Mouse (Mus musculus): ENCODE results near the gene Gimap8. TPM values are rescaled to one million over a fixed set of nuclear protein-coding genes. Genes with fewer than 3 reads are reported as not detected.

Gimap8 gene
- polyA plus RNA-seq, 1 experiment from 2014 or later = 0.20 TPM

DNA sequence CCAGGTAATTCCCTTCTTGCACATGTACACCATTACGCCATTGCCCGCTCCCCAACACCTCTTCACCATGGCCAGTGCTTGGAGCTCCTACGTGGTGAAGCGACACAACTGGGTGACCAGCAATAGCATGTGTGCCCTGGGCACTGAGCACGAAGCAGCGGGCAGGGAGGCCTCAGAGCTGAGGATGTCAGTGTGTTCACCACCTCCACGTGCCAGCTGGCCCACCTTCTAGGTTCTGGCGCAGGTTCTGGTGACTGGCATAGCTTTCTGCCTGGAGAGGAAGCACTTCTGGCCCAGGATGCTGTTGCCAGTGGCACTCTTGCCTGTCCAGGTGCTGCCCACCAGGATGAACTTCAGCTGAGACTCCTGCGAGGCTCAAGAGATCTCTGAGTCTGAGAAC lies 18.4 kb downstream of the Gimap8 start:
- H3K9me3 ChIP-seq (replicated peaks; ENCODE audit: control insufficient read depth, low read length) = no peaks in the 10 kb centered on the region
- no peak overlapping the region for H3K27ac ChIP-seq (replicated peaks; ENCODE audit: low read depth, low read length)
- no peaks in the 10 kb centered on the region for H3K36me3 ChIP-seq (replicated peaks; ENCODE audit: control insufficient read depth, insufficient read depth, low read depth, low read length)
- no peak overlapping the region for H3K9ac ChIP-seq (replicated peaks; ENCODE audit: low read length)
- no peak overlapping the region for H3K4me3 ChIP-seq (ENCODE audit: low read depth, low read length)
- no peak for ATAC-seq (replicated peaks; ENCODE audit: insufficient number of reproducible peaks, low FRiP score, low TSS enrichment, low read depth)
- 92% methylated on average over 9 of the region's 9 CpGs for WGBS
- DNase-seq (ENCODE audit: low spot score) = no peak
- no peak overlapping the region for H3K4me2 ChIP-seq (ENCODE audit: low read depth, low read length)
- H3K27me3 ChIP-seq (ENCODE audit: control insufficient read depth, insufficient read depth, low read length) = no peaks in the 10 kb centered on the region
- no peaks in the 10 kb centered on the region for H3K4me1 ChIP-seq (ENCODE audit: control insufficient read depth, insufficient read depth, low read length)

DNA sequence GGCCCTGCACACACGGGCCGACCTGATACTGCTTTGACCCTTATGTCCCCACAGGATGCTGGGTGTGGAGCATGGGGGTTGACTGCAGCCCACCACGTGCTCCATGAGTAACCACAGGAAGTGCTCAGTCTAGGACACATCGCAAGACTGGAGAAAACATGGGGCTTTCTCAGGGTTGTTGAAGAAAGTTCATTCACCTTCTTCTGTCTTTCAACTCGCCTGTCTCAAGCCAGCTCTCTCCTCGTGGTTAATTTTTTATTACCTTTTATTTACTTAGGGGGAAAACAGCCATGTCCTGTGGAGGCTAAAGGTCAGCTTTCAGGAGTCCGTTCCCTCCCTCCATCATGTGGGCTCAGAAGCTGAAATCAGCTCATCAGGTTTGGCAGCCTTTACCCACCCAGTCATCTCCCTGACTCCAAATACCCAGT lies 19.1 kb downstream of the Gimap8 start:
- Histone ChIP-seq H3K9ac (replicated peaks; ENCODE audit: low read length) (no peak overlapping the region), H3K9me3 (replicated peaks; ENCODE audit: control insufficient read depth, low read length) (no peaks in the 10 kb centered on the region), H3K4me1 (ENCODE audit: control insufficient read depth, insufficient read depth, low read length) (no peaks in the 10 kb centered on the region), H3K4me3 (ENCODE audit: low read depth, low read length) (no peak overlapping the region), H3K36me3 (replicated peaks; ENCODE audit: control insufficient read depth, insufficient read depth, low read depth, low read length) (no peaks in the 10 kb centered on the region), H3K27me3 (ENCODE audit: control insufficient read depth, insufficient read depth, low read length) (no peaks in the 10 kb centered on the region), H3K4me2 (ENCODE audit: low read depth, low read length) (no peak overlapping the region), H3K27ac (replicated peaks; ENCODE audit: low read depth, low read length) (no peak overlapping the region)
- 52% methylated on average over 7 of the region's 7 CpGs for WGBS
- DNase-seq (ENCODE audit: low spot score) = no peak
- no peak for ATAC-seq (replicated peaks; ENCODE audit: insufficient number of reproducible peaks, low FRiP score, low TSS enrichment, low read depth)

- Histone ChIP-seq H3K9ac (replicated peaks; ENCODE audit: low read length) (no peak overlapping the region), H3K27me3 (ENCODE audit: control insufficient read depth, insufficient read depth, low read length) (no peaks in the 10 kb centered on the region), H3K9me3 (replicated peaks; ENCODE audit: control insufficient read depth, low read length) (no peaks in the 10 kb centered on the region), H3K4me3 (ENCODE audit: low read depth, low read length) (no peak overlapping the region), H3K27ac (replicated peaks; ENCODE audit: low read depth, low read length) (no peak overlapping the region), H3K4me2 (ENCODE audit: low read depth, low read length) (no peak overlapping the region), H3K36me3 (replicated peaks; ENCODE audit: control insufficient read depth, insufficient read depth, low read depth, low read length) (no peaks in the 10 kb centered on the region), H3K4me1 (ENCODE audit: control insufficient read depth, insufficient read depth, low read length) (no peaks in the 10 kb centered on the region)
- no peak for DNase-seq (ENCODE audit: low spot score)
- ATAC-seq (replicated peaks; ENCODE audit: insufficient number of reproducible peaks, low FRiP score, low TSS enrichment, low read depth) = no peak
Observed at GRCm38 (mm10) chr6:48668022-48668421, 21.0 kb downstream of the Gimap8 start.

- Histone ChIP-seq H3K36me3 (replicated peaks; ENCODE audit: control insufficient read depth, insufficient read depth, low read depth, low read length) (no peaks in the 10 kb centered on the region), H3K4me3 (ENCODE audit: low read depth, low read length) (no peak overlapping the region), H3K4me1 (ENCODE audit: control insufficient read depth, insufficient read depth, low read length) (no peaks in the 10 kb centered on the region), H3K27ac (replicated peaks; ENCODE audit: low read depth, low read length) (no peak overlapping the region), H3K9ac (replicated peaks; ENCODE audit: low read length) (no peak overlapping the region), H3K27me3 (ENCODE audit: control insufficient read depth, insufficient read depth, low read length) (no peaks in the 10 kb centered on the region), H3K4me2 (ENCODE audit: low read depth, low read length) (no peak overlapping the region), H3K9me3 (replicated peaks; ENCODE audit: control insufficient read depth, low read length) (no peaks in the 10 kb centered on the region)
- ATAC-seq (replicated peaks; ENCODE audit: insufficient number of reproducible peaks, low FRiP score, low TSS enrichment, low read depth) = no peak
- 73% methylated on average over 2 of the region's 2 CpGs for WGBS
- DNase-seq (ENCODE audit: low spot score) = no peak
Observed at GRCm38 (mm10) chr6:48669446-48669969, 22.5 kb downstream of the Gimap8 start.

DNA sequence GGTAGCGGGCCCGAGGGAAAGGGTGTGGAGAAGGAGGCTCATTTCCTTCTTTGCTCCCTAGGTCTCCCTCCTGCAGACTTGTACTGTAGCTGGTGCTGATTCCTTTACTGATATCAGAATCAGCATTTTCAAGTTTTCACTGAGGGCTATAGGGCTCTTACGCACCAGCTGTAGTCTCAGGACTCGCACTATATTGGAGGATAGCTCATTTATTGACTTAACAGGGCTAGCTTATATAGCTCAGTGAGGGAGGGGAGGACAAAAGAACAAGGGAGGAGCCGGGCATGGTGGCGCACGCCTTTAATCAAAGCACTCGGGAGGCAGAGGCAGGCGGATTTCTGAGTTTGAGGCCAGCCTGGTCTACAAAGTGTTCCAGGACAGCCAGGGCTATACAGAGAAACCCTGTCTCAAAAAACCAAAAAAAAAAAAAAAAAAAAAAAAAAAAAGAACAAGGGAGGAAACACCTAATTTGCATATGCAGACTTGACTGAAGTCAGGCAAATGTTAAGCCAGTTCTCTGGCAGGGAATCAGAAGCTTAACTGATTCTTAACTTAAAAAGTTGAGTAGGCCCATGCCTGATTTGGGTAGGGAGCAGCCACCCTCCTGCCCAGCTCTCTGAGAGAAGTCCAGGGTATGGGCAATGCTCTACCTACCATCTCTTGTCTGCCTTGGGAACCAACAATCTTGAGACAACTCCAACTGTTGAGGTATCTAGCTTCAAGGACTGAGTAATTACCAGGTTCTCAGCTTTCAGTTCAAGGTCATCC lies 27.4 kb downstream of the Gimap8 start:
- WGBS = 94% methylated on average over 9 of the region's 9 CpGs
- Histone ChIP-seq H3K27me3 (ENCODE audit: control insufficient read depth, insufficient read depth, low read length) (no peaks in the 10 kb centered on the region), H3K4me3 (ENCODE audit: low read depth, low read length) (no peak overlapping the region), H3K4me1 (ENCODE audit: control insufficient read depth, insufficient read depth, low read length) (no peaks in the 10 kb centered on the region), H3K27ac (replicated peaks; ENCODE audit: low read depth, low read length) (no peak overlapping the region), H3K9ac (replicated peaks; ENCODE audit: low read length) (no peak overlapping the region), H3K4me2 (ENCODE audit: low read depth, low read length) (no peak overlapping the region), H3K9me3 (replicated peaks; ENCODE audit: control insufficient read depth, low read length) (no peaks in the 10 kb centered on the region), H3K36me3 (replicated peaks; ENCODE audit: control insufficient read depth, insufficient read depth, low read depth, low read length) (no peaks in the 10 kb centered on the region)
- no peak for ATAC-seq (replicated peaks; ENCODE audit: insufficient number of reproducible peaks, low FRiP score, low TSS enrichment, low read depth)
- DNase-seq (ENCODE audit: low spot score) = no peak

GRCm38 (mm10) chr6:48675400-48675930 lies 28.4 kb downstream of the Gimap8 start:
- WGBS = 43% methylated on average over 10 of the region's 10 CpGs
- H3K9ac ChIP-seq (replicated peaks; ENCODE audit: low read length) = 0 out of 2 replicates have a peak overlapping the region, but pooled peaks have one; percentile 25
- peak overlapping the region; percentile 42 for H3K4me2 ChIP-seq (ENCODE audit: low read depth, low read length)
- ATAC-seq (replicated peaks; ENCODE audit: insufficient number of reproducible peaks, low FRiP score, low TSS enrichment, low read depth) (no peak), DNase-seq (ENCODE audit: low spot score) (no peak)
- H3K27ac ChIP-seq (replicated peaks; ENCODE audit: low read depth, low read length) = no peak overlapping the region
- no peaks in the 10 kb centered on the region for H3K4me1 ChIP-seq (ENCODE audit: control insufficient read depth, insufficient read depth, low read length)
- no peaks in the 10 kb centered on the region for H3K27me3 ChIP-seq (ENCODE audit: control insufficient read depth, insufficient read depth, low read length)
- no peaks in the 10 kb centered on the region for H3K36me3 ChIP-seq (replicated peaks; ENCODE audit: control insufficient read depth, insufficient read depth, low read depth, low read length)
- peak overlapping the region; percentile 18; the same call in 1 of the 2 replicates for H3K4me3 ChIP-seq (ENCODE audit: low read depth, low read length)
- H3K9me3 ChIP-seq (replicated peaks; ENCODE audit: control insufficient read depth, low read length) = no peaks in the 10 kb centered on the region

GRCm38 (mm10) chr6:48675931-48676859 lies 29.2 kb downstream of the Gimap8 start, which contains the start of gene Gimap9:
TSS of gene Gimap9 (plus strand) at chr6:48676129.
- DNase-seq (ENCODE audit: low spot score) (peak; percentile 47), ATAC-seq (replicated peaks; ENCODE audit: insufficient number of reproducible peaks, low FRiP score, low TSS enrichment, low read depth) (no peak; the same call in 1 of the 2 replicates)
- Histone ChIP-seq H3K9ac (replicated peaks; ENCODE audit: low read length) (peak within 1 kb of the TSS; percentile 25; the same call in 1 of the 2 replicates), H3K36me3 (replicated peaks; ENCODE audit: control insufficient read depth, insufficient read depth, low read depth, low read length) (no peaks in the 10 kb centered on the region), H3K27me3 (ENCODE audit: control insufficient read depth, insufficient read depth, low read length) (no peaks in the 10 kb centered on the region), H3K4me3 (ENCODE audit: low read depth, low read length) (peak within 1 kb of the TSS; percentile 18; the same call in 1 of the 2 replicates), H3K4me2 (ENCODE audit: low read depth, low read length) (peak within 1 kb of the TSS; percentile 42), H3K27ac (replicated peaks; ENCODE audit: low read depth, low read length) (no peak within 1 kb of the TSS), H3K9me3 (replicated peaks; ENCODE audit: control insufficient read depth, low read length) (no peaks in the 10 kb centered on the region), H3K4me1 (ENCODE audit: control insufficient read depth, insufficient read depth, low read length) (no peaks in the 10 kb centered on the region)
- WGBS = 19% methylated on average over 13 of the region's 13 CpGs
